Mouse (Mus musculus): ENCODE results near the gene Ccl9. TPM values are rescaled to one million over a fixed set of nuclear protein-coding genes. Genes with fewer than 3 reads are reported as not detected.

Ccl9 gene
- polyA plus RNA-seq, 1 experiment from 2014 or later = 12.4 TPM

Other genes starting within 250 kb of the Ccl9 start
- 2.3 and 2.9 TPM in 2 replicates for gene Rasl10b, start 169.5 kb downstream of the Ccl9 start, polyA plus RNA-seq (2014; fragmentation: Nextera tagmentation; extraction: Ambion mirVana)
- gene Gas2l2, start 149.2 kb downstream of the Ccl9 start, polyA plus RNA-seq (2014; fragmentation: Nextera tagmentation; extraction: Ambion mirVana) = 0.08 and 0.38 TPM in 2 replicates
- gene 1700020L24Rik, start 141.0 kb downstream of the Ccl9 start, polyA plus RNA-seq (2014; fragmentation: Nextera tagmentation; extraction: Ambion mirVana) = 0.54 and 0.77 TPM in 2 replicates
- 4.3 and 4.7 TPM in 2 replicates for gene Mmp28, start 115.6 kb downstream of the Ccl9 start, polyA plus RNA-seq (2014; fragmentation: Nextera tagmentation; extraction: Ambion mirVana)
- gene Taf15, start 105.5 kb downstream of the Ccl9 start, polyA plus RNA-seq (2014; fragmentation: Nextera tagmentation; extraction: Ambion mirVana) = 7.6 and 9.4 TPM in 2 replicates
- gene Heatr9, start 56.5 kb downstream of the Ccl9 start, polyA plus RNA-seq (2014; fragmentation: Nextera tagmentation; extraction: Ambion mirVana) = not detected in 2 replicates
- gene Ccl5, start 48.1 kb downstream of the Ccl9 start, polyA plus RNA-seq (2014; fragmentation: Nextera tagmentation; extraction: Ambion mirVana) = 0.87 and 1.4 TPM in 2 replicates
- 2.5 and 5.0 TPM in 2 replicates for gene Ccl6, start 14.5 kb upstream of the Ccl9 start, polyA plus RNA-seq (2014; fragmentation: Nextera tagmentation; extraction: Ambion mirVana)
- not detected in 2 replicates for gene Rpl9-ps1, start 67.0 kb upstream of the Ccl9 start, polyA plus RNA-seq (2014; fragmentation: Nextera tagmentation; extraction: Ambion mirVana)
- 0.93 and 1.7 TPM in 2 replicates for gene Ccl3, start 70.7 kb upstream of the Ccl9 start, polyA plus RNA-seq (2014; fragmentation: Nextera tagmentation; extraction: Ambion mirVana)
- gene Ccl4, start 83.9 kb upstream of the Ccl9 start, polyA plus RNA-seq (2014; fragmentation: Nextera tagmentation; extraction: Ambion mirVana) = 0.34 and 1.0 TPM in 2 replicates
- 1.3 and 4.9 TPM in 2 replicates for gene Wfdc17, start 125.4 kb upstream of the Ccl9 start, polyA plus RNA-seq (2014; fragmentation: Nextera tagmentation; extraction: Ambion mirVana)
- gene Wfdc18, start 130.4 kb upstream of the Ccl9 start, polyA plus RNA-seq (2014; fragmentation: Nextera tagmentation; extraction: Ambion mirVana) = 9.5 and 19.0 TPM in 2 replicates
- 1.1 and 1.4 TPM in 2 replicates for gene Wfdc21, start 168.3 kb upstream of the Ccl9 start, polyA plus RNA-seq (2014; fragmentation: Nextera tagmentation; extraction: Ambion mirVana)
- gene Heatr6, start 175.1 kb upstream of the Ccl9 start, polyA plus RNA-seq (2014; fragmentation: Nextera tagmentation; extraction: Ambion mirVana) = 19.2 and 26.1 TPM in 2 replicates